Comparison of ENCODE assay signal across 8 mouse cellular contexts in the genomic region with DNA sequence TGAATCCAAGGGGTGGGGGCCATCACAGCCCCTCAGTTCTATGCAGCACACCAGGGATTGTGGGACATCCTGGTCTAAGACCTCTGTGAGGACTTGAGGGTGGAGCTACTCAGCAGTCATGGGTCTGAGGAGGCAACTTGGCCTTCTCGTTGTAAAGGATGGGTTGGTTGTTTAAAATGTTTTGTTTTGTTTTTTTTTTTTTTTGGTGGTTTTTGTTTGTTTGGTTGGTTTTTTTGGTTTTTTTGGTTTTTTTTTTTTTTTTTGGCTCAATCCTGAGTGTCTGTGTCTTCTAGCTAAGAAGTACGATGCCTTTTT. TPM values are rescaled to one million over a fixed set of nuclear protein-coding genes. Genes with fewer than 3 reads are reported as not detected.
A peak's percentile ranks its signal among the peaks of the same experiment; 100 is the strongest.
DNase-seq lines count a peak whose midpoint lies in the region; ATAC-seq lines count a peak whose summit lies in the region.

No protein-coding gene starts in this region.

- no peaks in the 10 kb centered on the region for H3K9me3 ChIP-seq in heart, embryonic 16.5 days (replicated peaks; ENCODE audit: control insufficient read depth, low read length)
- H3K9me3 ChIP-seq in embryonic facial prominence, embryonic 10.5 days: no peaks in the 10 kb centered on the region
- no peaks in the 10 kb centered on the region for H3K9me3 ChIP-seq in intestine, embryonic 14.5 days (ENCODE audit: control insufficient read depth, low read length)
- no peaks in the 10 kb centered on the region for H3K9me3 ChIP-seq in midbrain, embryonic 16.5 days (replicated peaks; ENCODE audit: control insufficient read depth, low read length, poor library complexity, severe bottlenecking)

- intact Hi-C loops in left cerebral cortex, postnatal 4 days (cut with DNase I): no loop called here
- intact Hi-C loops in gastrocnemius, postnatal 14 days (cut with DNase I; ENCODE audit: low total_unique reads): no loop called here

- H3K4me2 ChIP-seq in heart, embryonic 16.5 days (ENCODE audit: low read depth, low read length): peak overlapping the region; percentile 82
- peak overlapping the region; percentile 98 for H3K4me2 ChIP-seq in intestine, embryonic 14.5 days (ENCODE audit: low read length)
- peak overlapping the region; percentile 81 for H3K4me2 ChIP-seq in midbrain, embryonic 16.5 days (ENCODE audit: low read length)

- peaks cover 20% of the 10 kb centered on the region for H3K4me1 ChIP-seq in heart, embryonic 16.5 days (ENCODE audit: control insufficient read depth, insufficient read depth, low read length)
- H3K4me1 ChIP-seq in embryonic facial prominence, embryonic 10.5 days: peaks cover 85% of the 10 kb centered on the region
- peaks cover 43% of the 10 kb centered on the region for H3K4me1 ChIP-seq in intestine, embryonic 14.5 days (replicated peaks; ENCODE audit: control insufficient read depth, insufficient read depth, low read length)
- H3K4me1 ChIP-seq in midbrain, embryonic 16.5 days (ENCODE audit: control insufficient read depth, insufficient read depth, low read length): peaks cover 18% of the 10 kb centered on the region

- ATAC-seq in heart, embryonic 16.5 days (replicated peaks; ENCODE audit: extremely low read depth, insufficient read depth, low FRiP score): no peak
- no peak for ATAC-seq in intestine, embryonic 14.5 days (replicated peaks; ENCODE audit: low FRiP score, low TSS enrichment, low read depth)
- ATAC-seq in midbrain, embryonic 16.5 days: no peak

- H3K36me3 ChIP-seq in heart, embryonic 16.5 days (ENCODE audit: control insufficient read depth, insufficient read depth): peaks cover 21% of the 10 kb centered on the region
- peaks cover 79% of the 10 kb centered on the region for H3K36me3 ChIP-seq in embryonic facial prominence, embryonic 10.5 days (replicated peaks)
- peaks cover 55% of the 10 kb centered on the region for H3K36me3 ChIP-seq in intestine, embryonic 14.5 days (ENCODE audit: control insufficient read depth, insufficient read depth, low read length)
- peaks cover 2% of the 10 kb centered on the region for H3K36me3 ChIP-seq in midbrain, embryonic 16.5 days (ENCODE audit: control insufficient read depth, insufficient read depth, low read length)

- no peaks in the 10 kb centered on the region for H3K27me3 ChIP-seq in heart, embryonic 16.5 days (ENCODE audit: control insufficient read depth, insufficient read depth, low read length)
- no peaks in the 10 kb centered on the region for H3K27me3 ChIP-seq in embryonic facial prominence, embryonic 10.5 days (replicated peaks; ENCODE audit: low read depth, poor library complexity, severe bottlenecking)
- H3K27me3 ChIP-seq in intestine, embryonic 14.5 days (replicated peaks; ENCODE audit: control insufficient read depth, insufficient read depth, low read length): no peaks in the 10 kb centered on the region
- no peaks in the 10 kb centered on the region for H3K27me3 ChIP-seq in midbrain, embryonic 16.5 days (ENCODE audit: control insufficient read depth, insufficient read depth, low read depth, low read length)

- H3K9ac ChIP-seq in heart, embryonic 16.5 days (ENCODE audit: low read length): peak overlapping the region; percentile 93
- peak overlapping the region; percentile 100 for H3K9ac ChIP-seq in intestine, embryonic 14.5 days (ENCODE audit: low read length)
- peak overlapping the region; percentile 95; the same call in 1 of the 2 replicates for H3K9ac ChIP-seq in midbrain, embryonic 16.5 days (ENCODE audit: low read depth, low read length)

- DNase-seq in heart, adult 18-20 months: no peak
- no peak for DNase-seq in embryonic facial prominence, embryonic 10.5 days (ENCODE audit: low spot score)
- no peak for DNase-seq in intestine, embryonic 14.5 days (ENCODE audit: low spot score)
- no peak for DNase-seq in left cerebral cortex, postnatal 4 days
- DNase-seq in gastrocnemius, postnatal 14 days: no peak
- DNase-seq in retina, postnatal 1 day: no peak

- H3K4me3 ChIP-seq in heart, embryonic 16.5 days (ENCODE audit: low read length): peak overlapping the region; percentile 79
- H3K4me3 ChIP-seq in embryonic facial prominence, embryonic 10.5 days: peak overlapping the region; percentile 83
- peak overlapping the region; percentile 98 for H3K4me3 ChIP-seq in intestine, embryonic 14.5 days (ENCODE audit: low read depth, low read length)
- peak overlapping the region; percentile 66; the same call in 1 of the 2 replicates for H3K4me3 ChIP-seq in midbrain, embryonic 16.5 days (ENCODE audit: low read depth, low read length)

- H3K27ac ChIP-seq in heart, embryonic 16.5 days (ENCODE audit: low read length): peak overlapping the region; percentile 93; the same call in 1 of the 2 replicates
- H3K27ac ChIP-seq in embryonic facial prominence, embryonic 10.5 days (replicated peaks): peak overlapping the region; percentile 97
- peak overlapping the region; percentile 95; the same call in 1 of the 2 replicates for H3K27ac ChIP-seq in intestine, embryonic 14.5 days (ENCODE audit: low read depth)
- no peak overlapping the region for H3K27ac ChIP-seq in midbrain, embryonic 16.5 days (ENCODE audit: low read length)

- whole genome bisulfite sequencing in heart, embryonic 16.5 days: 50% methylated on average over 2 of the region's 2 CpGs
- WGBS in embryonic facial prominence, embryonic 10.5 days: 65% methylated on average over 2 of the region's 2 CpGs
- WGBS in intestine, embryonic 14.5 days: 36% methylated on average over 2 of the region's 2 CpGs
- WGBS in midbrain, embryonic 16.5 days: 43% methylated on average over 2 of the region's 2 CpGs

RNA-seq across cellular contexts. Expression of a gene that starts 1.9 kb away (rescaled TPM):
- 279 and 343 TPM in 2 replicates for polyA plus RNA-seq in heart, embryonic 16.5 days (2015; fragmentation: Nextera tagmentation; extraction: Ambion mirVana)
- 100 to 1,000 TPM; 422 to 438 TPM for total RNA-seq in heart, adult 18-20 months (2021)
- polyA plus RNA-seq in embryonic facial prominence, embryonic 10.5 days (2016; fragmentation: Nextera tagmentation; extraction: Ambion mirVana): 539 and 546 TPM in 2 replicates
- polyA plus RNA-seq in intestine, embryonic 14.5 days (2014; fragmentation: Nextera tagmentation; extraction: Ambion mirVana): 909 and 955 TPM in 2 replicates
- 304 and 312 TPM in 2 replicates for polyA plus RNA-seq in midbrain, embryonic 16.5 days (2015; fragmentation: Nextera tagmentation; extraction: Ambion mirVana)
- total RNA-seq in left cerebral cortex, postnatal 4 days (2021): 100 to 1,000 TPM; 646 to 664 TPM
- total RNA-seq in gastrocnemius, postnatal 14 days (2021): 100 to 1,000 TPM; 541 to 620 TPM

RNA-seq across cellular contexts. Expression of a gene that starts 16.9 kb away (rescaled TPM):
- 17.6 and 21.1 TPM in 2 replicates for polyA plus RNA-seq in heart, embryonic 16.5 days (2015; fragmentation: Nextera tagmentation; extraction: Ambion mirVana)
- total RNA-seq in heart, adult 18-20 months (2021): 10 to 100 TPM; 10.5 to 12.7 TPM
- 28.4 and 30.9 TPM in 2 replicates for polyA plus RNA-seq in embryonic facial prominence, embryonic 10.5 days (2016; fragmentation: Nextera tagmentation; extraction: Ambion mirVana)
- 27.3 and 33.7 TPM in 2 replicates for polyA plus RNA-seq in intestine, embryonic 14.5 days (2014; fragmentation: Nextera tagmentation; extraction: Ambion mirVana)
- 25.2 and 26.3 TPM in 2 replicates for polyA plus RNA-seq in midbrain, embryonic 16.5 days (2015; fragmentation: Nextera tagmentation; extraction: Ambion mirVana)
- total RNA-seq in left cerebral cortex, postnatal 4 days (2021): 10 to 100 TPM; 28.9 to 29.0 TPM
- total RNA-seq in gastrocnemius, postnatal 14 days (2021): 10 to 100 TPM; 10.2 to 10.4 TPM

RNA-seq across cellular contexts. Expression of a gene that starts 20.4 kb away (rescaled TPM):
- 6.2 and 6.4 TPM in 2 replicates for polyA plus RNA-seq in heart, embryonic 16.5 days (2015; fragmentation: Nextera tagmentation; extraction: Ambion mirVana)
- 10 to 100 TPM; 12.0 to 13.3 TPM for total RNA-seq in heart, adult 18-20 months (2021)
- polyA plus RNA-seq in embryonic facial prominence, embryonic 10.5 days (2016; fragmentation: Nextera tagmentation; extraction: Ambion mirVana): 8.4 and 9.2 TPM in 2 replicates
- 12.0 and 13.3 TPM in 2 replicates for polyA plus RNA-seq in intestine, embryonic 14.5 days (2014; fragmentation: Nextera tagmentation; extraction: Ambion mirVana)
- 1.3 and 1.4 TPM in 2 replicates for polyA plus RNA-seq in midbrain, embryonic 16.5 days (2015; fragmentation: Nextera tagmentation; extraction: Ambion mirVana)
- 1 to 10 TPM; 5.8 to 6.3 TPM for total RNA-seq in left cerebral cortex, postnatal 4 days (2021)
- total RNA-seq in gastrocnemius, postnatal 14 days (2021): 10 to 100 TPM in 1 of 2 experiments, 1 to 10 TPM in 1; 9.3 to 11.5 TPM

RNA-seq across cellular contexts. Expression of a gene that starts 34.8 kb away (rescaled TPM):
- 2.1 and 3.1 TPM in 2 replicates for polyA plus RNA-seq in heart, embryonic 16.5 days (2015; fragmentation: Nextera tagmentation; extraction: Ambion mirVana)
- total RNA-seq in heart, adult 18-20 months (2021): not detected
- polyA plus RNA-seq in embryonic facial prominence, embryonic 10.5 days (2016; fragmentation: Nextera tagmentation; extraction: Ambion mirVana): 3.4 and 4.9 TPM in 2 replicates
- polyA plus RNA-seq in intestine, embryonic 14.5 days (2014; fragmentation: Nextera tagmentation; extraction: Ambion mirVana): 3.7 and 4.0 TPM in 2 replicates
- polyA plus RNA-seq in midbrain, embryonic 16.5 days (2015; fragmentation: Nextera tagmentation; extraction: Ambion mirVana): 1.4 and 1.7 TPM in 2 replicates
- under 1 TPM; 0.58 to 0.92 TPM for total RNA-seq in left cerebral cortex, postnatal 4 days (2021)
- not detected for total RNA-seq in gastrocnemius, postnatal 14 days (2021)
